Mouse (Mus musculus): ENCODE measurements around the gene Atg7.

DNA sequence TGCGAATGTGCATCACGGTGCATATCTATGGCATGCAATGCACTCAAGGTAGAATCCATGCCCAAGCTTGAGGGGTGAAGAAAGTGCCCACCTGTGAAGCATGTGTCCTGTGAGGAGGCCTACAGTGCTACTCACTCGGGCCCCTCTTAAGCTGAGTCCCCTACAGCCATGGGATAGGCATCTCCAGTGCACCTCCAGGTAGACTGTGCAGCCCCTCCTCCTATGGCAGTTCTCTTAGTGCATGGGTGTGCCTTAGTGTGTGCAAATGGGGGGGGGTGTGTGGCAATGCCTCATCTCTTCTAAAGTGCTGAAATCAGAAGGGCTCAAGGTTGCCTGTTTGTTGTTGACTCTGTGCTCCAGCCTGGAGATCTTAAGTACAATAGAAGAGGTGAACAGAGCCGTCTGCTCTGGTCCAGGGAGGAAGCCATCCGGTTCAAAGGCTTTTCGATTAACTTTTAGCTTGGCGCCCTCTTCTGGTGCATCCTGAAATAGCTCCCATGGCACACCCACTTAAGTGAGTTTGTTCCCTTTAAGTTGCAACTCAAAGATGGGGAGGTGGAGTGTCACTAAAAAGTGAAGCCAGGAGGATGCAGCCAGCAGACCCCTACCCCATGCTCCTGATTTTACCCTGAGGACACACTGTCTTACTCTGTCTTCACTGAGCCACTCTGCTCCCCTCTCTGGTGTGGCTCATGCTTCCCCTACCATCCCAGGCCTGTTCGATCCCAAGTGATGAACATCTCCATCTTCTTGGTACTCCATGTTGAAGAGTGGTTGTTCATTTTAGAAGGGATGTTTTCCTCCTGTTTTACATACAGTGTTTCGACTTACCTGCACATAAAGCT lies 55.0 kb downstream of the Atg7 start:
- TF ChIP-seq POLR2A (IDR thresholded peaks at IDR 0.05; ENCODE audit: extremely low read depth, insufficient read depth, low read length) (no peak), CTCF (IDR thresholded peaks at IDR 0.05; ENCODE audit: low read depth, low read length) (peak; percentile 50)
